Comparison of ENCODE assay signal across 11 mouse cellular contexts in the genomic region with DNA sequence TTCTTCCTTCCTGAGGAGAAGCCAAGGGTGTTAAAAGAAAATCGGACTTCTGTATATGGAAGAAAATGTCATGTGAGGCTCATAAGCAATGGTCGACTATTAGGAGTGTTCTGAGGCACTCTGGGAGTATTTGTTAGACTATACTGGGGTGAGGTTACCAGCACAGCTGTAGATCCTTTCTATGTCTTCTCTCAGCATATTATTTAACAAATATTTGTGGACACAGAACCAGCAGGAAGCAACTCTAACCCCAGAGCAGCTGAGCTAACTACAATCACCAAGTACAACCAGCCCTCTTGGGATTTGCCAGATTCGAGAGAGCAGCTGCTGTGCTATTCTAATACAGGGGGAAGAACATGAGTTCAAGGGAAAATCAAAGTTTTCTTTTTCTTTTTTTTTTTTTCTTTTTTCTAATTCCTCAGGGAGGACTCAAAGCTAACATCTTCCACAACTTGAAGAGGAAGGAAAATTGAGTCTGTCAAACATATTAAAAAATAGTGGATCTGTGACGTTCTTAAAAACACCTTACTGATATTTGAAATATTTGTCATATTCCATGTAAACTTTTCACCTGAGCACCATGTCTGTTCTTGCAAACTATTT.
DNase-seq lines count a peak whose midpoint lies in the region; ATAC-seq and TF ChIP-seq lines count a peak whose summit lies in the region.
"Had no signal": no experiment of that assay in that cellular context is flagged by ENCODE, and none has a peak within 500 bp of the region (broad histone marks: within the 10 kb centered on the region; RNA-seq: fewer than 3 reads in every experiment).

No protein-coding gene starts in this region.

- H3K9ac ChIP-seq in hindbrain, postnatal 0 days (replicated peaks; ENCODE audit: low read length), result no peak overlapping the region
- no peak overlapping the region for H3K9ac ChIP-seq in hindbrain, embryonic 14.5 days
- H3K9ac ChIP-seq: heart, embryonic 13.5 days had no signal

- no peaks in the 10 kb centered on the region for H3K9me3 ChIP-seq in hindbrain, postnatal 0 days (ENCODE audit: low read length)
- no peaks in the 10 kb centered on the region for H3K9me3 ChIP-seq in hindbrain, embryonic 14.5 days (ENCODE audit: control insufficient read depth, low read length)
- no peaks in the 10 kb centered on the region for H3K9me3 ChIP-seq in embryonic facial prominence, embryonic 10.5 days
- H3K9me3 ChIP-seq: heart, embryonic 13.5 days had no signal

- no peak overlapping the region for H3K4me2 ChIP-seq in hindbrain, postnatal 0 days (ENCODE audit: low read depth, low read length)
- no peak overlapping the region for H3K4me2 ChIP-seq in hindbrain, embryonic 14.5 days (replicated peaks)
- H3K4me2 ChIP-seq: heart, embryonic 13.5 days had no signal

- H3K4me1 ChIP-seq in hindbrain, postnatal 0 days (ENCODE audit: insufficient read depth, low read length), result no peaks in the 10 kb centered on the region
- no peaks in the 10 kb centered on the region for H3K4me1 ChIP-seq in hindbrain, embryonic 14.5 days (replicated peaks; ENCODE audit: control insufficient read depth, insufficient read depth, low read length)
- no peaks in the 10 kb centered on the region for H3K4me1 ChIP-seq in embryonic facial prominence, embryonic 10.5 days
- H3K4me1 ChIP-seq: heart, embryonic 13.5 days had no signal

- ATAC-seq in hindbrain, postnatal 0 days, result no peak
- ATAC-seq in hindbrain, embryonic 14.5 days (ENCODE audit: low FRiP score), result no peak
- ATAC-seq in granulocyte monocyte progenitor cell, adult 5-6 weeks (replicated peaks; ENCODE audit: poor library complexity, severe bottlenecking), result no peak

- H3K27me3 ChIP-seq in hindbrain, postnatal 0 days (ENCODE audit: insufficient read depth, low read length), result no peaks in the 10 kb centered on the region
- H3K27me3 ChIP-seq in hindbrain, embryonic 14.5 days (ENCODE audit: control insufficient read depth, insufficient read depth, low read length), result no peaks in the 10 kb centered on the region
- H3K27me3 ChIP-seq in embryonic facial prominence, embryonic 10.5 days (replicated peaks; ENCODE audit: low read depth, poor library complexity, severe bottlenecking), result no peaks in the 10 kb centered on the region
- H3K27me3 ChIP-seq: heart, embryonic 13.5 days had no signal

- no peak for TF ChIP-seq CTCF in hindbrain, postnatal 0 days (IDR thresholded peaks at IDR 0.05; ENCODE audit: low read depth)

- H3K36me3 ChIP-seq in hindbrain, postnatal 0 days (ENCODE audit: insufficient read depth, low read length), result no peaks in the 10 kb centered on the region
- no peaks in the 10 kb centered on the region for H3K36me3 ChIP-seq in hindbrain, embryonic 14.5 days (replicated peaks; ENCODE audit: control insufficient read depth, insufficient read depth)
- no peaks in the 10 kb centered on the region for H3K36me3 ChIP-seq in embryonic facial prominence, embryonic 10.5 days (replicated peaks)
- H3K36me3 ChIP-seq: heart, embryonic 13.5 days had no signal

- no peak overlapping the region for H3K27ac ChIP-seq in hindbrain, postnatal 0 days
- no peak overlapping the region for H3K27ac ChIP-seq in hindbrain, embryonic 14.5 days
- H3K27ac ChIP-seq in embryonic facial prominence, embryonic 10.5 days (replicated peaks), result no peak overlapping the region
- H3K27ac ChIP-seq: heart, embryonic 13.5 days had no signal

- peak; percentile 16 for DNase-seq in hindbrain, postnatal 0 days (ENCODE audit: low spot score)
- no peak for DNase-seq in hindbrain, embryonic 14.5 days (ENCODE audit: low spot score)
- peak; percentile 6 for DNase-seq in Muller cell, postnatal 12 days (ENCODE audit: inconsistent ontology term)
- DNase-seq in embryonic facial prominence, embryonic 10.5 days (ENCODE audit: low spot score), result peak; percentile 31
- DNase-seq in kidney, postnatal 14 days, result peak; percentile 55
- no peak for DNase-seq in cerebellum, adult 8-10 months
- DNase-seq in frontal cortex, postnatal 10 days (ENCODE audit: low spot score in 2 of 2), result no peak
- DNase-seq: cerebellum, adult 11-12 months; thymus, postnatal 4 days had no signal

- no peak overlapping the region for H3K4me3 ChIP-seq in hindbrain, postnatal 0 days (ENCODE audit: low read length)
- no peak overlapping the region for H3K4me3 ChIP-seq in hindbrain, embryonic 14.5 days (replicated peaks; ENCODE audit: low read length)
- H3K4me3 ChIP-seq in embryonic facial prominence, embryonic 10.5 days, result no peak overlapping the region
- H3K4me3 ChIP-seq: heart, embryonic 13.5 days had no signal

- 65% methylated on average over 4 of the region's 4 CpGs for WGBS in hindbrain, postnatal 0 days
- 63% methylated on average over 4 of the region's 4 CpGs for WGBS in hindbrain, embryonic 14.5 days
- 60% methylated on average over 4 of the region's 4 CpGs for WGBS in embryonic facial prominence, embryonic 10.5 days

Comparison
In these comparisons a context has a peak if more than half of its experiments do, and no peak if none do; other contexts are left out.
1. DNase-seq: peak in hindbrain, postnatal 0 days (single experiment), Muller cell, postnatal 12 days (single experiment), embryonic facial prominence, embryonic 10.5 days (single experiment) and kidney, postnatal 14 days (single experiment); none in hindbrain, embryonic 14.5 days (single experiment), cerebellum, adult 8-10 months (single experiment) and frontal cortex, postnatal 10 days (0 of 2).